Mouse (Mus musculus): ENCODE measurements around the gene Borcs7.
"Not testable (repeated sequence)": the region's sequence is repeated elsewhere in the genome, so short reads cannot be mapped to it uniquely, and the experiment has no call there.

The Borcs7 gene

GRCm38 (mm10) chr19:46707296-46708151 lies 17.8 kb downstream of the Borcs7 start, which contains the start of gene As3mt:
TSS of gene As3mt (plus strand) at chr19:46707458.
- DNase-seq (ENCODE audit: extremely low read depth, low read depth, low spot score) = no peak

GRCm38 (mm10) chr19:46710614-46711013 lies 20.9 kb downstream of the Borcs7 start:
- no peak for DNase-seq (ENCODE audit: extremely low read depth, low read depth, low spot score)

GRCm38 (mm10) chr19:46714234-46714633 lies 24.5 kb downstream of the Borcs7 start:
- no peak for DNase-seq (ENCODE audit: extremely low read depth, low read depth, low spot score)

GRCm38 (mm10) chr19:46715016-46715415 lies 25.3 kb downstream of the Borcs7 start:
- no peak for DNase-seq (ENCODE audit: extremely low read depth, low read depth, low spot score)

- DNase-seq (ENCODE audit: extremely low read depth, low read depth, low spot score) = no peak
Observed at GRCm38 (mm10) chr19:46718150-46718549, 28.4 kb downstream of the Borcs7 start.

GRCm38 (mm10) chr19:46724411-46724810 lies 34.7 kb downstream of the Borcs7 start:
- no peak for DNase-seq (ENCODE audit: extremely low read depth, low read depth, low spot score)

GRCm38 (mm10) chr19:46726142-46726541 lies 36.4 kb downstream of the Borcs7 start:
- no peak for DNase-seq (ENCODE audit: extremely low read depth, low read depth, low spot score)

GRCm38 (mm10) chr19:46727140-46727736 lies 37.5 kb downstream of the Borcs7 start:
- DNase-seq (ENCODE audit: extremely low read depth, low read depth, low spot score) = no peak

GRCm38 (mm10) chr19:46727945-46728540 lies 38.3 kb downstream of the Borcs7 start:
- no peak for DNase-seq (ENCODE audit: extremely low read depth, low read depth, low spot score)

GRCm38 (mm10) chr19:46728909-46729308 lies 39.2 kb downstream of the Borcs7 start:
- DNase-seq (ENCODE audit: extremely low read depth, low read depth, low spot score) = no peak

GRCm38 (mm10) chr19:46731351-46731750 lies 41.6 kb downstream of the Borcs7 start:
- no peak for DNase-seq (ENCODE audit: extremely low read depth, low read depth, low spot score)

GRCm38 (mm10) chr19:46732673-46733072 lies 43.0 kb downstream of the Borcs7 start:
- not testable (repeated sequence) for DNase-seq (ENCODE audit: extremely low read depth, low read depth, low spot score)

GRCm38 (mm10) chr19:46733626-46734025 lies 43.9 kb downstream of the Borcs7 start:
- DNase-seq (ENCODE audit: extremely low read depth, low read depth, low spot score) = no peak

- no peak for DNase-seq (ENCODE audit: extremely low read depth, low read depth, low spot score)
Observed at GRCm38 (mm10) chr19:46735241-46735640, 45.5 kb downstream of the Borcs7 start.

- no peak for DNase-seq (ENCODE audit: extremely low read depth, low read depth, low spot score)
Observed at GRCm38 (mm10) chr19:46737106-46737505, 47.4 kb downstream of the Borcs7 start.

- DNase-seq (ENCODE audit: extremely low read depth, low read depth, low spot score) = no peak
Observed at GRCm38 (mm10) chr19:46740341-46741008, 50.8 kb downstream of the Borcs7 start.

GRCm38 (mm10) chr19:46741574-46741973 lies 51.9 kb downstream of the Borcs7 start:
- no peak for DNase-seq (ENCODE audit: extremely low read depth, low read depth, low spot score)

- no peak for DNase-seq (ENCODE audit: extremely low read depth, low read depth, low spot score)
Observed at GRCm38 (mm10) chr19:46744681-46745080, 55.0 kb downstream of the Borcs7 start.

- no peak for DNase-seq (ENCODE audit: extremely low read depth, low read depth, low spot score)
Observed at GRCm38 (mm10) chr19:46747799-46748198, 58.1 kb downstream of the Borcs7 start.

GRCm38 (mm10) chr19:46752235-46752634 lies 62.5 kb downstream of the Borcs7 start:
- DNase-seq (ENCODE audit: extremely low read depth, low read depth, low spot score) = no peak

Measured in fat pad, adult 2 months (tissue).